Mouse (Mus musculus): ENCODE data around the gene Adam19. TPM values are rescaled to one million over a fixed set of nuclear protein-coding genes. Genes with fewer than 3 reads are reported as not detected.
"Not testable (repeated sequence)": the region's sequence is repeated elsewhere in the genome, so short reads cannot be mapped to it uniquely, and the experiment has no call there.

Adam19 gene
- total RNA-seq, 2 experiments from 2014 or later, result 23.6 to 26.8 TPM

DNA sequence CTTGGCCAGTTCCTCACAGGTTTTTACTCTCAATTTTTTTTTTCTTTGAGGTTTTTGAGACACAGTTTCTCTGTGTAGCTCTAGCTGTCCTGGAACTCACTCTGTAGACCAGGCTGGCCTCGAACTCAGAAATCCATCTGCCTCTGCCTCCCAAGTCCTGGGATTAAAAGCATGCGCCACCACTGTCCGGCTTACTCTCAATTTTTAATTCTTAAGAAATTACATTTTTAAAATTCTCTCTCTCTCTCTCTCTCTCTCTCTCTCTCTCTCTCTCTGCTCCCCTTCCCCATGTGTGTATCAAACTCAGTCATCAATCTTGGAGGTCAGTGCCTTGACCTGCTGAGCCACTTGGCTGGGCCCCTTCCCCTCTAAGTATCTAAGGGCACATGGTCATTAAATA is 2.3 kb upstream of the Adam19 start:
- intact Hi-C loops (cut with DNase I); DNase-seq (ENCODE audit: low spot score in 2 of 2): not testable (repeated sequence)

DNA sequence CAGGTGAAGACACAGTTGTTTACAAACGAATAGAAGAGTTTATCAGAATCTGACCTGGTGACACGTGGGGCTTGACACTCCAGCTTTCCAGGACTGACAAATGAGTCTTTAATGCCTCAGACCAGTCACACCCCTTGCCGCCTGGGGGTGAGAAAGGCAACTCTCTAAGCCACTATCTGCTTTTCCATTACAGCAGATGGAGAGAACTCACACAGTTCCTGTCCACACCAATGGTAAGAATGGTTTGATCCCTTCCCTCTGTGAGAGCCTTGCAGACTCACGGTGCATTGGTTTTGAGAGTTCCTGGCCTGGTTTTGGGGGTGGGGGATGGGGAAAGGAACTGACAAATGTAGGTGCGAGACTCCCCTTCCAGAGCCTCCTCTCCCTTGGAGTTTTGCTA is 1.5 kb upstream of the Adam19 start:
- intact Hi-C loops (cut with DNase I), result loop anchor here (2.0 kb wide), 1 partner anchor 80 kb away; no protein-coding TSS in a partner anchor
- DNase-seq (ENCODE audit: low spot score in 2 of 2), result no peak

DNA sequence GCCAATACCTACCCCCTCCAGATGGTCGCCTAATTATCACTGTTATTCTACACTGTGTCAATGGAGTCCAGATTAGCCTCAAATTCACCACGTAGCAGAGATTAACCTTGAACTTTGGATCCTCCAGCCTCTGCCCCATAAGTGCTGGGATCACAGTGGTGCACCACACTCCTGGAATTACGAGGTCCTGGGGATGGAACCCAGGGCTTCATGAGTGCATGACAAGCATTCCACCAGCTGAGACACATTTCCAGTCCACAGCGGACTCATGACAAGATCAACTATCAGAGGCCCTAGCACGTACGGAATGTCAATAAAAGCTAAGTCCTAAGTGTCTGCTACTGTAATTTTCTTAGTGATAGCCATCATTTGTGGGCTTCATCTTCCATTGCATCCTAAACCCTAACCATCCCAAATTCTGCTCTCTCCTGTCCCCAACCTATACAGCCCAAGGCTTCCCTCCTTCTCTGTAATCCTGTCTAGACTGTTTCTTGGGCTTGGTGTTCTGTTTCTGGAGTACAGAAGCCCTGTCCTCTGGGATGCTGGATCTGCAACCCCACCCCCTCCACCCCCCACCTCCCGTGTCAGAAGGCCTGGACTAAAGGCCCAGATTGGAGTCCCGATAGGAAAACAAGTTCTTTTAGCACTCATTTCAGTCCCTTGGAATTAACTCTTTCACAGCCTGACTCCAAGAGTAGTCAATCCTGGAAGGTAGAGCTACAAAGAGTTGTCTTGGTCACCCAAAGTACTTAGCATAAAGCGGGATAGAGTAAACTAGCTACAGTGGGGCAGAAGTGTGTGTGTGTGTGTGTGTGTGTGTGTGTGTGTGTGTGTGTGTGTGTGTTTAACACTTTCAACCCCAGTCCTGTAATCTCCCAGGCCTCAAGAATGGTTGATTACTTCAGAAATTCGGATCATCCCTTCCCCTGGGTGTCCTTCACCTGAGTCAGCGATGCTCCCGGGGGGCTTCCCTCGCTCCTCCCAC is 589 bp upstream of the Adam19 start:
- DNase-seq (ENCODE audit: low spot score in 2 of 2), result no peak
- intact Hi-C loops (cut with DNase I), result loop anchor here (2.0 to 5.0 kb wide), 3 partner anchors 80 to 113 kb away; partner anchors contain the start of genes Lsm11 and Thg1l

DNA sequence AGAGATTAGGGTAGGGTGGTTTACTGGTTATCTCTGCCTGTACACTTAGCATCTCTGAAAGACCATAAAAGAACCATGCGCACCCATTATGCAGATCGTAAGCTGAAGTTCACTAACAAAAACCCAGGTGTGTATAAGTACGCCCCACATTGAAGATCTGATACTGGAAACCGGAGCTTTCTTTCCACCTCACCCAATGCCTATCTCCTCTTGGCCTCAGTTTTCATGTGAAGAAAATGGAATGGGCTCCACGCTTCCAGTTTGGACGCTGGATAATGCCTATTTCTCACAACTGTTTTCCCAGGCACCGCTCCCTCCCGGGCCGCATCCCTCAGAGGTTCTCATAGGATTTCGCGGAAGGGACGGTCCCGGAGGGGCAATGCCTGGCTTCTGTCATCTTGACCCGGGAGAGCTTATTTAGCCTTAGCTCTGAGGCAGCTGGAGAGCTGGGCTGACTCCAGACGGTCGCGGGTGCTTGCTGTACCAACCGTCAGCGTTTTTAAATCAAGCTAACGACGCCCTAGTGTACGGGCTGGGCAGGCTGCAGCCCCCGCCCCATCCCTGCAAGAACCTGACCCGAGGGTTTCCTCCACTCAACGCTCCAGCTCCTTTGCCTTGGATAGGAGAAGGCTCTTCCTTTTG is 1.1 kb downstream of the Adam19 start:
- DNase-seq (ENCODE audit: low spot score in 2 of 2), result no peak
- intact Hi-C loops (cut with DNase I), result loop anchor here (2.0 to 5.0 kb wide), 3 partner anchors 100 to 158 kb away; partner anchors contain the start of genes Lsm11 and Thg1l

DNA sequence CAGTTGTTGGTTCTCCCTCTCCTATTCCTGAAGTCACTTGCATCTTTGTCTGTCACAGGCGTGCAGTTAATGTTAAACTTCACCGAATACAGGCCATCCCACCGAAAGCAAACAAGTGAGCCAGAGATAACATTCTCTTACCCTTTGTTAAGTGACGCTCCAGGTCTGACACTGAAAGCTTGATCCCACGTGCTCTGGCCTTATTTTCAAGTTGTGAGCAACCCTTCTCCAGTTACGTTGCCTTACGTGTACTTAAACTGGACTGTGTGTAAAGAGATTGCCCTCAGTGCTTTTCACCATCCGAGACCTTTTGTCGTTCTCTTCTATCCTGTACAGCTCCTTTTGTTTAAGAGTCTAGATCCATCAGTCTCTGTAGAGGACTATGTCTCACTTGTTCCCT is 2.2 kb downstream of the Adam19 start:
- intact Hi-C loops (cut with DNase I), result loop anchor here (5.0 kb wide), 2 partner anchors 101 to 116 kb away; partner anchors contain the start of genes Lsm11 and Thg1l

DNA sequence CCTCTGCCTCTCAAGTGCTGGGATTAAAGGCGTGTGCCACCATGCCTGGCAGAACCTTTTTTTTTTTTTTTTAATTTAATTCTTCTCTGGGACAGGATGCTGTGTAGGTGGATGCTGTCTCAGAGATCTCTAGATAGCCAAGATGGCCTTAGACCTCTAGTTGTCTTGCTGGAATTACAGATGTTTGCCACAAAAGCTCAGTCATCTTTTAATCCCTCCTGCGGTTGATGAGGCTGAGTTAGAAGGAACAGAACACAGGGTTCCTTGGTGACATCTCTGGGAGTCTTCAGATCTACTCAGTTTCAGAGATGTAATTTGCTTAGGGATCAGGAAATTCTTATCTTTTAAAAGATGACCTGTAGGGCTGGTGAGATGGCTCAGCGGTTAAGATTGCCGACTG is 3.1 kb downstream of the Adam19 start:
- DNase-seq (ENCODE audit: low spot score in 2 of 2), result no peak
- intact Hi-C loops (cut with DNase I), result loop anchor here (5.0 kb wide), 2 partner anchors 102 to 117 kb away; partner anchors contain the start of genes Lsm11 and Thg1l

More for the DNA sequence above, 2.2 kb downstream of the Adam19 start:
- no peak for DNase-seq (ENCODE audit: low spot score in 2 of 2)

DNA sequence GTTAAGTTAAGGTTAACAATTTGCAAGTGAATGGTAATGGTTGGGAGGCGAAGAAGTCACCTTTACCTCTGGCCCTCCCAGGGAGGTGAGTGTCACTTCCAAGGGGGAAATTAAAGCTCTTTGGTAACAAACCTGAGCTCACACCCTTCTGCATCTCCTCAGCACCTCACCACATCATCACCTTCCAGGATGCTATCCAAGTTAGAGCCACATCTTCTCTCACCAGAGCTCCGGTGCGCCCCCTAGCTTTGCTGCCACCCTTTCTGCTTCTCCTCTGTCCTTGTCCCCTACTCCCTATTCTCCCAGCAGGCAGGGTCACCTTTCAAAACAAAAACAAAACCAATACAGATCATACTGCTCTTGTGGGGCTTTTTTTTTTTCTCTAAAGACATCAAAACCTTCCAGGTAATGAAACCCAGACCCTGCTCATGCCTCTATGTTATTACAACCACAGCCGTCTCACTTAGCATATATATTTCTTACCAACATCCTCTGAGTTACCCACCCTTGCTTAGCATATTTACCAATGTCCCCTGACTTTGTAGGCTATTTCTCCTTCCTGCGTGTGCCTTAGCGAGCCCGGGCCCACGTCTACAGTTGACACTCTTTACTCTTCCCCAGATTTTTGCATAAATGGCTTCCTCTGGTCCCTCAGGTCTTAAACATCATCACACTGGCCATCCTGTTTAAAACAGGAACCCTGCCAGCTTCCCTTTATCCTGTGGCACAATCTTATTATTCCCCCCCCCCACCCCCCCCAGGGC is 4.3 kb downstream of the Adam19 start:
- DNase-seq (ENCODE audit: low spot score in 2 of 2), result no peak
- intact Hi-C loops (cut with DNase I), result loop anchor here (5.0 kb wide), 2 partner anchors 103 to 118 kb away; partner anchors contain the start of genes Lsm11 and Thg1l

DNA sequence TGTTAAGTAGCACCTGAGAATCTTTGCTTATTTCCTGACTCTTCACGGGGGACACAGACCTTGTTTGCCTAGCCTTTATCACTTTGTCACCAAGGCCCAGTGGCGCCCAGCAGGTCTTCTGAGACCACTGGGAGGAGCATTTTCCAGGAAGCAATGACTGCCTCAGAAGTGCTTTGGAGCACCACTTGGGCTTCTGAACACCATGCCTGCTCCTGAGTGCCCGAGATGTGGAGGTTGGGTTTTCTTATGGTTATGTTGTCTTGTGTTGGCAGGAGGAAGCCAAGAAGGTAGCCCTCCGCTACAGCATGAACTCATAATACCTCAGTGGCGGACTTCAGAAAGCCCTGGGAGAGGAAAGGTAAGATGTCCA is 4.8 kb downstream of the Adam19 start:
- intact Hi-C loops (cut with DNase I), result no loop called here
- DNase-seq (ENCODE audit: low spot score in 2 of 2), result no peak

DNA sequence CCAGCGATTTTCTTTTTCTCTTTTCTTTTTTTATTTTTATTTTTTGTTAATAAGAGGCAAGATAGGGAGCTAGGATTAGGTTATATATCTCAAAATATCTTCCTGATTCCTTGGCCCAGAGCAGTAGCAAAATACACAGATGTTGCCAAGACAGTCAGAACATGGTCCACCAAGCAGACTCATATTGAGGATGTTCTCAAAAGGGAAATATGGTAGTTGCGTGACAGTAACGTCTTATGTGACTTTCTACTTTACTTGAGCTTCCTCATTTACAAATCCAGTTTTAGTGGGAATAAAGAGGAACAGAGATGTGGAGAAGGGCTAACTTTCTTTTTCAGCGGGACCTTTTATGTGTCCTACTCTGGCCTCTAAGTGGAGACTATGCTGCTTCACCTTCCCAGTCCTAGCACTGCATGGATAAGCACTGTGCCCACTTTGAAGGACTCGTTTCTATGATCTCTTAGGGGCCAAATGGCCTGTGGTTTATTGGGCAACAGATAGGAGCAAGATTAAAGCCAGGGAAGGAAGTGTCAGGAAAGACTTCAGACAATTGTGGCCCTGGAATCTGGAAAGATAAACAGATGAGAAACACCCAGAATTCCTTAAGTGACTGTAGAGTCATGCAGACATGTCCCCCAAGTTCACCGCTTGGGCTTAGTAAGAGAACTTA is 6.1 kb downstream of the Adam19 start:
- intact Hi-C loops (cut with DNase I), result no loop called here
- DNase-seq (ENCODE audit: low spot score in 2 of 2), result no peak

DNA sequence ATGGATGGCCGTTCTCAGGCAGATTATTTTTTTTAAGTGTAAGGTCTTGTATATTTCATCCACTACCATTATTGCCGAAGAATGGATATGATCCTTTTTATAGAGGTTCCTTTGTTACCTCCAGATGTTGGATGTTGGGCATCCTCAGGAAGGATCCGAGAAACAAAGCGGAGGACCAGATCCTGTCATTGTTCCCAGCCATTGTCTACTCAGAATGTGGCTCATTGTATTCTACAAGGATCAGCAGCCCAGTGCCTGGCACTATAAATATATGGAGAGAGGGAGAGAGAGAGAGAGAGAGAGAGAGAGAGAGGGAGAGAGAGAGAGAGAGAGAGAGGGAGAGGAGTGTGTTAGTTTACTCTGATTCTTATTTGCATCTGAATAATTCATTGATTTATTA is 6.8 kb downstream of the Adam19 start:
- intact Hi-C loops (cut with DNase I), result no loop called here
- no peak for DNase-seq (ENCODE audit: low spot score in 2 of 2)

DNA sequence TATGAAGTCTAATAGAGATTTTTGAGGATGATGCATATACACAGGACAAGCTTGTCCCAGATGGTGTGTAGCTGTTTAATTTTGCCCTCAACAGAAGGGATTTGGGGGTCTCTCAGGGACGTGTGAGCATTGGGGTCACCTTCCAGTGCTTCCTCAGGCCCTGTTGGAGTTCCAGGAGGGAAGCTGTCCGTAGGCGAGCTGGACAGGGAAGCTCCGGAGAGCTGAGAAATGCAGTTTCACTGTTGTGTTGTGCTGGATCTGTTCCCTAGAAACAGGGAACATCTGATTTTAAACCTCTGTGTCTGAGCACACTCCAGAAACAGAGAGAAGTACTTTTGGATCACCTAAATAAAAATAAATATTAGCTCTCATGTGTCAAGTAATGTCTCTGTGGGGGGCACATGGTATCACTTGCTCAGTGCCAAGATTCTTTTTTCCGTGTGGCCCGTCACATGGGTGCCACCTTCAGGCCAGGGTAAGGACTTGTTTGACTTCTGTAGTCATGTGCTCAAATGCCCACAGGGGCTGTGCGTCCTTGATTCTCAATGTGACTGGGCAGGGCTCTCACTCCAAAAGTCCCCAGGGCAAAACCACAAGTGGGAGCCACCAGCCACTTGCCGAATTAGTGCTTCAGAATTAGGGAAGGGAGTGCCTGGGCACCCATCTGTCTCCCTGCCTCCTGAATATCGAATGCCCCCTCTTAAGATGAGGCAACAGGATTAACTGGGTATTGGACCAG is 7.4 kb downstream of the Adam19 start:
- intact Hi-C loops (cut with DNase I), result no loop called here
- no peak for DNase-seq (ENCODE audit: low spot score in 2 of 2)

DNA sequence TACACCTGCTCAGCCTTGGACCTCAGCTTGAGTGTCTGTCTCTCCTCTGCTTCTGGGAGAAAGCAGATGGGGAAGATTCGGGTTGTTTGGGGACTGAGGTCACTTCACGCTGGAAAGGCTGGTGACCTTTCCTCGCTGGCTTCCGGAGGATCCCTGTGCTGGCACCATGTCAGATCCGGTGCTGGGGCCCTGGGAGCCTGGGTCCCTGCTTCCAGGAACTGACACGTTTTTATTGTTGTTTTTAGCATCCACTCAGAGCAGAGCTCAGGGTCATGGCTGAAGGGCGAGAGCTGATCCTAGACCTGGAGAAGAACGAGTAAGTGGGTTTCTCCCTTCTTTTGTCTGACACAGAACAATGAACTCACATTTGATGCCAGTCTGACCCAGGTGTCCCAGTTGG is 9.0 kb downstream of the Adam19 start:
- no peak for DNase-seq (ENCODE audit: low spot score in 2 of 2)
- intact Hi-C loops (cut with DNase I), result no loop called here

DNA sequence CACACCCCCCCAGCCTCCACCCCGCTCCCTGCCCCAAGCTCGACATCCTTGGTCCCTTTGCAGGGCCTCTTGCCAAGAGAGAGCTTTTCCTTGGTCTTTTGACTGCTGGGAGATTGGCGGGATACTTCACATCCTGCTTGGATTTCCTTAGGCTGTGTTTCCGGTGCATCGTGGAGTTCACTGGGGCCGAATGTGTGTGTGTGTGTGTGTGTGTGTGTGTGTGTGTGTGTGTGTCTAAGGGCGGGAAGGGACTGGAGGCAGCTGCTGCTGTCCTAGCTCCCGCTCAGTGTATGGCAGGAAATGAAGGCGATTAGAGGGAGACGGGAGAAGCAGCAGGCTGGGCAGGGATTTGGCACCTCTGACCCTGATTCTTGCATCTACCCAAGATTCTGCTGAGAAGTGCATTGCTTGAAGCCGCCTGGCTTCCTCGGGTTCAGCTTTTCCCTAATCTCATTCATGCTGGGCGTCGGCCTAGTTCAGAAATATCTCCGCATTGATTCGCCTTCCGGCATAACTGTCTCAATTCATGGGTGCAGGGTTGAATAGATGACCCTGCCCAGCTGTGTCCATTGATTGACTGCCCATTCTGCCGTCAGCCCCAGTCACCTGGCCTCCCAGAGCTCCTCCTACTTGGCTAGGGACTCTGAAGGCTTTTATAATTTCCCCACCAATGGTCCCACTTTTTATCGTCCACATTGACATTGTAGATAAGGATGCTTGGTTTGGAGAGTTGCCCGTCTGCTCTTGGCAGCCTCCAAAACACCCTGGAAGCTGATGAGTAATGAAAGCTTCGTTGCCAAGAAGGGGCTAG is 9.6 kb downstream of the Adam19 start:
- DNase-seq (ENCODE audit: low spot score in 2 of 2), result peak in 1 of 2 experiments; percentile 48
- intact Hi-C loops (cut with DNase I), result no loop called here

DNA sequence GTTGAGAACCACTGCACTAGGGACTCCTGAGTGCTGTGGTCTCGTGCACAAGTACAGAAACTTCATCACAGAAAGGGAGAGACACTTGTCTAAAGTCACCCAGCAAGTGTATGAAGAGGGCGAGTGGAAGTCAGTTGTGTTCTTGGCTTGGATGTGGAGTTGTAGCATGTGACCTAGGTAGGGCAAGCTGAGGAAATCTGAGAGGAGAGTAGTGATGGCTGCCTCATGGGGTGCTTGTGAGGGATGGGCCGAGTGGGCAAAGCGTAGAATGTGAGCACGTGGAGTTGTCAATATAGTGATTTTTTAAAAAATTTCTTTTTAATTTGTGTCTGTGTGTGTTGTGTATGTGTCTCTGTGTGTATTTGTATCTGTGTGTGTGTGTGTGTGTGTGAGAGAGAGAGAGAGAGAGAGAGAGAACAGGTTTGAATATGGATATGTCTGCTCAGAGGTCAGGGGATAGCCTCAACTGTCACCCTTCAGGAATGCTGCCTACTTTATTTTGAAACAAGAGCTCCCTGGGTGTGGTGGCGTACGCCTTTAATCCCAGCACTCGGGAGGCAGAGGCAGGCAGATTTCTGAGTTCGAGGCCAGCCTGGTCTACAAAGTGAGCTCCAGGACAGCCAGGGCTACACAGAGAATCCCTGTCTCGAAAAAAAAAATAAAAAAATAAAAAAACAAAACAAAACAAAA is 11.7 kb downstream of the Adam19 start:
- intact Hi-C loops (cut with DNase I), result no loop called here
- DNase-seq (ENCODE audit: low spot score in 2 of 2), result no peak

DNA sequence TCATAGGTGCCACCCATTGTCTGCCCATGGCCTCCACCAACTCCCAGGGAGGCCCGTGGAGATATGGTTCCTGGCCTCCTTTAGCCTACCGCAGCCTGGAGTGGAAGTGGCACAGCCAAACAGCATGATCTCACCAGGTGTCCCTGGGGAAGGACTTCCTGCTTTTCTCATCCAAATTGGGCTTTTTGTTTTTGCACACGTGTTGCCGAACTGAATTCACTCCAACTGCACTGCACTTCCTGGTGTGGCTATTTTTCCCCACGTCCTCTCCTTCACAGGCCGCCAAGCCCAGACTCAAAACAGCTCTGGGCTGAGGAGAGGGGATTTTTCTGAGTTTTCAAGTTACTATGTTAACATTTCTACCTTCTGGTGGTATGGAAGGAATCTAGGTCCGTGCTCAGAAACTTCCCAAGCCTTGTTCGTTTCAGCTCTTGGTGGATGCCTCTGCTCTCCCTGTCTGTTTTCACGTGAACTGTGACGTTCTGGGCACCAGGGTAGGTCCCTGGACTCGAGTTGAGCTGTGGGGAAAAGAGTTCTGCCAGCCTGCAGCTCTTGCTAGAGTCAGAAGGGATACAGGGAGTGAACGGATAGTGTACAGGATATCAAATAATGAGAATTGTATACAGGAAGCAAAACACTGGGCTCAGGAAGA is 13.1 kb downstream of the Adam19 start:
- no peak for DNase-seq (ENCODE audit: low spot score in 2 of 2)
- intact Hi-C loops (cut with DNase I), result no loop called here

DNA sequence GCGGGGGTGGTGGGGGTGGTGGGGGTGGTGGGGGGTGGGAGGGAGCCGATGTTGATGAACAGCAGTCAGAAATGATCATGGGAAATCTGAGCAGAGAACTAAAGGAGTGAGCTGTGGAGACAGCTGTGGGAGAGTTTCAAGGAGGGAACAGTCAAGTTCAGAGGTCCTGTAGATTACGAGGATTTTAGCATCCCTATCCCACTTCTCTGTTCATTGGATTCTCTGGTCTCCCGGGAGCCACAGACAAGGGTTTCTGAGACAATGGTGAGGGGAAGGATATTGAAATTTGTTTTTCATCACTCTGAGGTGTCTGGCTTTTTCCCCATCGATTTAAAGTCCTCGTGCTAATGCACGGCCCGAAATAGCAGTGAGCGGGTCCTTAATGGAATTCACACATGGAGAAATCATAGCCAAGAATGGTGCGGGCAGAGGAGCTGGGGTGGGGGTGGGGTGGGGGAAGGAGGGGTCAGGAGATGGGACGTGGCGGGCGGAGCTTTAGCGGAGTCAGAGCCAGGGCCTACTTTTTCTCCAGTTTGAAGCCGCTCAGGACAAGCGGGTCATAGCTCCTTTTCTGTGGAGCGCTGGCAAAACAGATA is 13.7 kb downstream of the Adam19 start:
- intact Hi-C loops (cut with DNase I), result no loop called here
- DNase-seq (ENCODE audit: low spot score in 2 of 2), result no peak
